Mouse (Mus musculus): ENCODE data around the gene Slc38a1. TPM values are rescaled to one million over a fixed set of nuclear protein-coding genes. Genes with fewer than 3 reads are reported as not detected.
A peak's percentile ranks its signal among the peaks of the same experiment; 100 is the strongest.

Slc38a1 gene
- polyA plus RNA-seq, 1 experiment from 2014 or later, result 62.4 TPM

- H3K4me2 ChIP-seq (replicated peaks; ENCODE audit: low read depth, low read length), result 0 out of 2 replicates have a peak overlapping the region, but pooled peaks have one; percentile 38
- H3K9ac ChIP-seq (replicated peaks; ENCODE audit: low read length), result no peak overlapping the region
- WGBS, result 7% methylated on average over 3 of the region's 3 CpGs
- H3K27ac ChIP-seq (ENCODE audit: low read length), result no peak overlapping the region
- H3K4me1 ChIP-seq (ENCODE audit: insufficient read depth, low read length), result peaks cover 5% of the 10 kb centered on the region; the same call in 1 of the 2 replicates
- no peaks in the 10 kb centered on the region for H3K36me3 ChIP-seq (ENCODE audit: insufficient read depth, low read length)
- H3K27me3 ChIP-seq (ENCODE audit: insufficient read depth, low read length), result no peaks in the 10 kb centered on the region
- no peak overlapping the region for H3K4me3 ChIP-seq (ENCODE audit: low read length)
- no peaks in the 10 kb centered on the region for H3K9me3 ChIP-seq (ENCODE audit: low read length)
- peak; percentile 76 for ATAC-seq (ENCODE audit: low FRiP score, low TSS enrichment)
These were observed 23.2 kb upstream of the Slc38a1 start for GRCm38 (mm10) chr15:96665889-96666288.

- Histone ChIP-seq H3K9me3 (ENCODE audit: low read length) (no peaks in the 10 kb centered on the region), H3K4me1 (ENCODE audit: insufficient read depth, low read length) (no peaks in the 10 kb centered on the region), H3K9ac (replicated peaks; ENCODE audit: low read length) (no peak overlapping the region), H3K27ac (ENCODE audit: low read length) (no peak overlapping the region), H3K27me3 (ENCODE audit: insufficient read depth, low read length) (peaks cover 2% of the 10 kb centered on the region; the same call in 1 of the 2 replicates), H3K36me3 (ENCODE audit: insufficient read depth, low read length) (no peaks in the 10 kb centered on the region), H3K4me3 (ENCODE audit: low read length) (no peak overlapping the region), H3K4me2 (replicated peaks; ENCODE audit: low read depth, low read length) (no peak overlapping the region)
- ATAC-seq (ENCODE audit: low FRiP score, low TSS enrichment), result no peak
- 52% methylated on average over 13 of the region's 13 CpGs for WGBS
These were observed 18.0 kb upstream of the Slc38a1 start for GRCm38 (mm10) chr15:96660590-96661141.

- Histone ChIP-seq H3K9ac (replicated peaks; ENCODE audit: low read length) (no peak overlapping the region), H3K4me2 (replicated peaks; ENCODE audit: low read depth, low read length) (no peak overlapping the region), H3K9me3 (ENCODE audit: low read length) (no peaks in the 10 kb centered on the region), H3K4me3 (ENCODE audit: low read length) (no peak overlapping the region), H3K36me3 (ENCODE audit: insufficient read depth, low read length) (no peaks in the 10 kb centered on the region), H3K4me1 (ENCODE audit: insufficient read depth, low read length) (0 out of 2 replicates have a peak, but pooled peaks cover 5% of the 10 kb centered on the region), H3K27ac (ENCODE audit: low read length) (no peak overlapping the region), H3K27me3 (ENCODE audit: insufficient read depth, low read length) (peaks cover 2% of the 10 kb centered on the region; the same call in 1 of the 2 replicates)
- ATAC-seq (ENCODE audit: low FRiP score, low TSS enrichment), result no peak
- 55% methylated on average over 14 of the region's 14 CpGs for WGBS
These were observed 15.5 kb upstream of the Slc38a1 start for GRCm38 (mm10) chr15:96658275-96658602.

- Histone ChIP-seq H3K4me3 (ENCODE audit: low read length) (no peak overlapping the region), H3K4me2 (replicated peaks; ENCODE audit: low read depth, low read length) (no peak overlapping the region), H3K4me1 (ENCODE audit: insufficient read depth, low read length) (0 out of 2 replicates have a peak, but pooled peaks cover 5% of the 10 kb centered on the region), H3K9ac (replicated peaks; ENCODE audit: low read length) (no peak overlapping the region), H3K36me3 (ENCODE audit: insufficient read depth, low read length) (no peaks in the 10 kb centered on the region), H3K9me3 (ENCODE audit: low read length) (no peaks in the 10 kb centered on the region), H3K27me3 (ENCODE audit: insufficient read depth, low read length) (peaks cover 2% of the 10 kb centered on the region; the same call in 1 of the 2 replicates), H3K27ac (ENCODE audit: low read length) (no peak overlapping the region)
- ATAC-seq (ENCODE audit: low FRiP score, low TSS enrichment), result no peak
- WGBS, result 48% methylated on average over 17 of the region's 17 CpGs
These were observed 15.0 kb upstream of the Slc38a1 start for GRCm38 (mm10) chr15:96657576-96658274.

GRCm38 (mm10) chr15:96655514-96655913 is 12.8 kb upstream of the Slc38a1 start:
- no peak overlapping the region for H3K4me3 ChIP-seq (ENCODE audit: low read length)
- WGBS, result 56% methylated on average over 14 of the region's 14 CpGs
- H3K4me2 ChIP-seq (replicated peaks; ENCODE audit: low read depth, low read length), result no peak overlapping the region
- no peaks in the 10 kb centered on the region for H3K36me3 ChIP-seq (ENCODE audit: insufficient read depth, low read length)
- H3K9ac ChIP-seq (replicated peaks; ENCODE audit: low read length), result no peak overlapping the region
- 0 out of 2 replicates have a peak, but pooled peaks cover 5% of the 10 kb centered on the region for H3K4me1 ChIP-seq (ENCODE audit: insufficient read depth, low read length)
- no peak for ATAC-seq (ENCODE audit: low FRiP score, low TSS enrichment)
- H3K9me3 ChIP-seq (ENCODE audit: low read length), result no peaks in the 10 kb centered on the region
- peaks cover 2% of the 10 kb centered on the region; the same call in 1 of the 2 replicates for H3K27me3 ChIP-seq (ENCODE audit: insufficient read depth, low read length)
- no peak overlapping the region for H3K27ac ChIP-seq (ENCODE audit: low read length)

- 34% methylated on average over 8 of the region's 8 CpGs for WGBS
These were observed 12.0 kb upstream of the Slc38a1 start for GRCm38 (mm10) chr15:96654714-96655113.

GRCm38 (mm10) chr15:96653011-96653410 is 10.3 kb upstream of the Slc38a1 start:
- H3K27ac ChIP-seq (ENCODE audit: low read length), result no peak overlapping the region
- H3K27me3 ChIP-seq (ENCODE audit: insufficient read depth, low read length), result no peaks in the 10 kb centered on the region
- ATAC-seq (ENCODE audit: low FRiP score, low TSS enrichment), result no peak

More at GRCm38 (mm10) chr15:96654714-96655113, 12.0 kb upstream of the Slc38a1 start:
- ATAC-seq (ENCODE audit: low FRiP score, low TSS enrichment), result no peak
- 0 out of 2 replicates have a peak, but pooled peaks cover 5% of the 10 kb centered on the region for H3K4me1 ChIP-seq (ENCODE audit: insufficient read depth, low read length)
- H3K27ac ChIP-seq (ENCODE audit: low read length), result no peak overlapping the region
- no peaks in the 10 kb centered on the region for H3K36me3 ChIP-seq (ENCODE audit: insufficient read depth, low read length)
- H3K4me3 ChIP-seq (ENCODE audit: low read length), result no peak overlapping the region
- H3K9ac ChIP-seq (replicated peaks; ENCODE audit: low read length), result no peak overlapping the region
- no peak overlapping the region for H3K4me2 ChIP-seq (replicated peaks; ENCODE audit: low read depth, low read length)
- peaks cover 2% of the 10 kb centered on the region; the same call in 1 of the 2 replicates for H3K27me3 ChIP-seq (ENCODE audit: insufficient read depth, low read length)
- H3K9me3 ChIP-seq (ENCODE audit: low read length), result no peaks in the 10 kb centered on the region

GRCm38 (mm10) chr15:96652531-96652930 is 9.8 kb upstream of the Slc38a1 start:
- Histone ChIP-seq H3K9me3 (ENCODE audit: low read length) (no peaks in the 10 kb centered on the region), H3K9ac (replicated peaks; ENCODE audit: low read length) (no peak overlapping the region), H3K27me3 (ENCODE audit: insufficient read depth, low read length) (no peaks in the 10 kb centered on the region), H3K4me1 (ENCODE audit: insufficient read depth, low read length) (0 out of 2 replicates have a peak, but pooled peaks cover 5% of the 10 kb centered on the region), H3K27ac (ENCODE audit: low read length) (no peak overlapping the region), H3K4me3 (ENCODE audit: low read length) (no peak overlapping the region), H3K4me2 (replicated peaks; ENCODE audit: low read depth, low read length) (no peak overlapping the region), H3K36me3 (ENCODE audit: insufficient read depth, low read length) (no peaks in the 10 kb centered on the region)
- WGBS, result 82% methylated on average over 10 of the region's 10 CpGs
- ATAC-seq (ENCODE audit: low FRiP score, low TSS enrichment), result no peak

More at GRCm38 (mm10) chr15:96653011-96653410, 10.3 kb upstream of the Slc38a1 start:
- WGBS, result 95% methylated on average over 16 of the region's 16 CpGs
- H3K4me3 ChIP-seq (ENCODE audit: low read length), result no peak overlapping the region
- H3K9ac ChIP-seq (replicated peaks; ENCODE audit: low read length), result no peak overlapping the region
- no peaks in the 10 kb centered on the region for H3K9me3 ChIP-seq (ENCODE audit: low read length)
- 0 out of 2 replicates have a peak, but pooled peaks cover 5% of the 10 kb centered on the region for H3K4me1 ChIP-seq (ENCODE audit: insufficient read depth, low read length)
- H3K4me2 ChIP-seq (replicated peaks; ENCODE audit: low read depth, low read length), result no peak overlapping the region
- no peaks in the 10 kb centered on the region for H3K36me3 ChIP-seq (ENCODE audit: insufficient read depth, low read length)

- Histone ChIP-seq H3K9ac (replicated peaks; ENCODE audit: low read length) (no peak overlapping the region), H3K27ac (ENCODE audit: low read length) (no peak overlapping the region), H3K36me3 (ENCODE audit: insufficient read depth, low read length) (no peaks in the 10 kb centered on the region), H3K27me3 (ENCODE audit: insufficient read depth, low read length) (no peaks in the 10 kb centered on the region), H3K9me3 (ENCODE audit: low read length) (no peaks in the 10 kb centered on the region), H3K4me1 (ENCODE audit: insufficient read depth, low read length) (peaks cover 6% of the 10 kb centered on the region; the same call in 1 of the 2 replicates), H3K4me3 (ENCODE audit: low read length) (no peak overlapping the region), H3K4me2 (replicated peaks; ENCODE audit: low read depth, low read length) (no peak overlapping the region; the same call in 1 of the 2 replicates)
- no peak for ATAC-seq (ENCODE audit: low FRiP score, low TSS enrichment)
- WGBS, result 32% methylated on average over 14 of the region's 15 CpGs
These were observed 4.7 kb upstream of the Slc38a1 start for GRCm38 (mm10) chr15:96647376-96647775.

Data from kidney, embryonic 16.5 days (tissue).